Comparison of ENCODE assay signal across 32 mouse cellular contexts in genomic region chr17:72276778-72277177, GRCm38 (mm10).
A peak's percentile ranks its signal among the peaks of the same experiment; 100 is the strongest.
DNase-seq lines count a peak whose midpoint lies in the region; ATAC-seq and TF ChIP-seq lines count a peak whose summit lies in the region.
"Had no signal": no experiment of that assay in that cellular context is flagged by ENCODE, and none has a peak within 500 bp of the region (broad histone marks: within the 10 kb centered on the region; RNA-seq: fewer than 3 reads in every experiment).

No protein-coding gene starts in this region.

- H3K27ac ChIP-seq in limb, embryonic 11.5 days (replicated peaks; ENCODE audit: low read depth, low read length), result no peak overlapping the region
- no peak overlapping the region for H3K27ac ChIP-seq in limb, embryonic 10.5 days
- H3K27ac ChIP-seq in layer of hippocampus, adult 2 months, result no peak overlapping the region
- H3K27ac ChIP-seq: embryonic facial prominence, embryonic 15.5 days; forebrain, embryonic 12.5 days; liver, embryonic 14.5 days; midbrain, embryonic 13.5 days; neural tube, embryonic 12.5 days; stomach, postnatal 0 days had no signal

- no peak for TF ChIP-seq CTCF in layer of hippocampus, adult 2 months (conservative IDR thresholded peaks at IDR 0.05)

- H3K36me3 ChIP-seq in limb, embryonic 11.5 days (ENCODE audit: control insufficient read depth, insufficient read depth, low read length), result no peaks in the 10 kb centered on the region
- H3K36me3 ChIP-seq in limb, embryonic 10.5 days, result no peaks in the 10 kb centered on the region
- H3K36me3 ChIP-seq: embryonic facial prominence, embryonic 15.5 days; forebrain, embryonic 12.5 days; G1E; midbrain, embryonic 13.5 days; neural tube, embryonic 12.5 days had no signal

- H3K4me2 ChIP-seq in limb, embryonic 11.5 days (ENCODE audit: low read depth, severe bottlenecking), result no peak overlapping the region
- H3K4me2 ChIP-seq: embryonic facial prominence, embryonic 15.5 days; forebrain, embryonic 12.5 days; midbrain, embryonic 13.5 days; neural tube, embryonic 12.5 days had no signal

- no peaks in the 10 kb centered on the region for H3K4me1 ChIP-seq in limb, embryonic 11.5 days (ENCODE audit: control insufficient read depth, insufficient read depth, low read length)
- no peaks in the 10 kb centered on the region for H3K4me1 ChIP-seq in limb, embryonic 10.5 days
- H3K4me1 ChIP-seq: embryonic facial prominence, embryonic 15.5 days; forebrain, embryonic 12.5 days; midbrain, embryonic 13.5 days; neural tube, embryonic 12.5 days had no signal

- H3K27me3 ChIP-seq in limb, embryonic 11.5 days (ENCODE audit: control insufficient read depth, insufficient read depth, low read length), result no peaks in the 10 kb centered on the region
- no peaks in the 10 kb centered on the region for H3K27me3 ChIP-seq in limb, embryonic 10.5 days (ENCODE audit: low read depth, poor library complexity, severe bottlenecking)
- H3K27me3 ChIP-seq: embryonic facial prominence, embryonic 15.5 days; forebrain, embryonic 12.5 days; midbrain, embryonic 13.5 days; neural tube, embryonic 12.5 days had no signal

- H3K4me3 ChIP-seq in limb, embryonic 11.5 days (ENCODE audit: low read depth, low read length), result no peak overlapping the region
- H3K4me3 ChIP-seq in limb, embryonic 10.5 days, result no peak overlapping the region
- no peak overlapping the region for H3K4me3 ChIP-seq in layer of hippocampus, adult 2 months
- H3K4me3 ChIP-seq: embryonic facial prominence, embryonic 15.5 days; forebrain, embryonic 12.5 days; midbrain, embryonic 13.5 days; neural tube, embryonic 12.5 days had no signal

- WGBS in limb, embryonic 11.5 days, result 77% methylated on average over 6 of the region's 6 CpGs
- WGBS in limb, embryonic 10.5 days, result 78% methylated on average over 6 of the region's 6 CpGs

- ATAC-seq in limb, embryonic 11.5 days (ENCODE audit: insufficient number of reproducible peaks, low FRiP score, low TSS enrichment, low read depth), result no peak
- ATAC-seq: CD4-positive, CD25-positive, alpha-beta regulatory T cell, adult 4 months; forebrain, postnatal 0 days; hindbrain, embryonic 16.5 days; intestine, postnatal 0 days; midbrain, embryonic 13.5 days had no signal

- H3K9ac ChIP-seq in limb, embryonic 11.5 days (ENCODE audit: low read length), result no peak overlapping the region
- H3K9ac ChIP-seq: embryonic facial prominence, embryonic 15.5 days; forebrain, embryonic 12.5 days; forebrain, postnatal 0 days; liver, embryonic 14.5 days; midbrain, embryonic 13.5 days; neural tube, embryonic 12.5 days had no signal

- peak; percentile 38 for DNase-seq in limb, embryonic 11.5 days (ENCODE audit: low spot score)
- DNase-seq in limb, embryonic 10.5 days (ENCODE audit: low spot score), result no peak
- DNase-seq in R1 (ENCODE audit: low read depth, low spot score), result peak; percentile 36
- DNase-seq in embryo, embryonic 11 days, result peak; percentile 13
- peak; percentile 11 for DNase-seq in mesoderm, embryonic 11.5 days (ENCODE audit: low read depth, low spot score)
- DNase-seq in thymus, postnatal 4 days, result no peak
- no peak for DNase-seq in retina, postnatal 1 day
- no peak for DNase-seq in layer of hippocampus, adult 2 months (ENCODE audit: low spot score in 2 of 2)
- DNase-seq: adrenal gland, postnatal 25 days; cerebellum, adult 11-12 months; cerebellum, adult 9-11 months; forebrain, postnatal 0 days; gastrocnemius, postnatal 10 days; kidney, adult 9 months; kidney, postnatal 10 days; left cerebral cortex, postnatal 4 days; liver; lung, adult 2 months; lung, postnatal 14 days; right cerebral cortex, postnatal 4 days; thymus, adult 18-20 months; thymus, postnatal 25 days had no signal

- peaks cover 2% of the 10 kb centered on the region; the same call in 1 of the 2 replicates for H3K9me3 ChIP-seq in limb, embryonic 11.5 days (ENCODE audit: control insufficient read depth, low read length)
- H3K9me3 ChIP-seq in limb, embryonic 10.5 days (replicated peaks), result no peaks in the 10 kb centered on the region
- H3K9me3 ChIP-seq: embryonic facial prominence, embryonic 15.5 days; neural tube, embryonic 12.5 days had no signal

Comparison
In these comparisons a context has a peak if more than half of its experiments do, and no peak if none do; other contexts are left out.
1. DNase-seq: peak in limb, embryonic 11.5 days (single experiment), R1 (single experiment), embryo, embryonic 11 days (single experiment) and mesoderm, embryonic 11.5 days (single experiment); none in limb, embryonic 10.5 days (single experiment), thymus, postnatal 4 days (single experiment), retina, postnatal 1 day (single experiment) and layer of hippocampus, adult 2 months (0 of 2).